In the genomic region with DNA sequence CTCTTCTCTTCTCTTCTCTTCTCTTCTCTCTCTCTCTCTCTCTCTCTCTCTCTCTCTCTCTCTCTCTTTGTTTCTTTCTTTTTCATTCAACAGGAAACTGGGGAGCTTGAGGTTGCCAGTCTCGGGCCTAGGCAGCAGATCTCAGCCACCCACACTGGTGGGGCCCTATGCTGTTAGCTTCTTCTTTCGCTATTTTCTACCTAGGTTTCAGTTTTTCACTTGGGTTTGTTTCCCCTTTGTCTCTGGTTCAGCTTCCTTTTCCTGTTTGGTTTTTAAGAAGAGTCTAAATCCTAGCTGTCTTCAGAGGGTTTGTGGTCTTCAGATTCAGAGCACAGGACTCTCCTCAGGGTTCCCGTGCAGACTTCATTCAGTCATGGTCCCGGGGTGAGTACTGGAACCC, we compare ENCODE assay signal across 14 mouse cellular contexts.
DNase-seq lines count a peak whose midpoint lies in the region; ATAC-seq and TF ChIP-seq lines count a peak whose summit lies in the region.
"Had no signal": no experiment of that assay in that cellular context is flagged by ENCODE, and none has a peak within 500 bp of the region (broad histone marks: within the 10 kb centered on the region; RNA-seq: fewer than 3 reads in every experiment).

No protein-coding gene starts in this region.

- peaks cover 21% of the 10 kb centered on the region for H3K4me1 ChIP-seq in small intestine, adult 2 months (ENCODE audit: control insufficient read depth, insufficient read depth, insufficient read length, low read length)
- no peaks in the 10 kb centered on the region for H3K4me1 ChIP-seq in midbrain, embryonic 11.5 days (ENCODE audit: control insufficient read depth, insufficient read depth, low read length)
- H3K4me1 ChIP-seq: embryonic facial prominence, embryonic 10.5 days; forebrain, embryonic 13.5 days; neural tube, embryonic 12.5 days had no signal

- H3K9me3 ChIP-seq in midbrain, embryonic 11.5 days (ENCODE audit: control insufficient read depth, low read length), result no peaks in the 10 kb centered on the region
- H3K9me3 ChIP-seq: embryonic facial prominence, embryonic 10.5 days; forebrain, embryonic 13.5 days; heart, embryonic 13.5 days; hindbrain, embryonic 15.5 days; neural tube, embryonic 12.5 days had no signal

- 84% methylated on average over 4 of the region's 4 CpGs for WGBS in small intestine, adult 2 months
- WGBS in midbrain, embryonic 11.5 days, result 91% methylated on average over 4 of the region's 4 CpGs

- H3K9ac ChIP-seq in midbrain, embryonic 11.5 days (ENCODE audit: low read length), result no peak overlapping the region
- H3K9ac ChIP-seq: forebrain, embryonic 13.5 days; heart, embryonic 13.5 days; hindbrain, embryonic 15.5 days; neural tube, embryonic 12.5 days had no signal

- H3K4me3 ChIP-seq in small intestine, adult 2 months (ENCODE audit: low read depth, low read length), result peak overlapping the region; percentile 29
- H3K4me3 ChIP-seq in left cerebral cortex, adult 2 months, result no peak overlapping the region
- H3K4me3 ChIP-seq in midbrain, embryonic 11.5 days (ENCODE audit: low read depth, low read length), result no peak overlapping the region
- H3K4me3 ChIP-seq: embryonic facial prominence, embryonic 10.5 days; forebrain, embryonic 13.5 days; heart, embryonic 13.5 days; hindbrain, embryonic 15.5 days; neural tube, embryonic 12.5 days had no signal

- no peak overlapping the region for H3K4me2 ChIP-seq in midbrain, embryonic 11.5 days
- H3K4me2 ChIP-seq: forebrain, embryonic 13.5 days; heart, embryonic 13.5 days; hindbrain, embryonic 15.5 days; neural tube, embryonic 12.5 days had no signal

- no peaks in the 10 kb centered on the region for H3K36me3 ChIP-seq in small intestine, adult 2 months (ENCODE audit: control insufficient read depth, insufficient read depth, low read length)
- no peaks in the 10 kb centered on the region; the same call in 1 of the 2 replicates for H3K36me3 ChIP-seq in midbrain, embryonic 11.5 days (ENCODE audit: control insufficient read depth, insufficient read depth, low read length)
- H3K36me3 ChIP-seq: hindbrain, embryonic 15.5 days had no signal

- H3K27me3 ChIP-seq in small intestine, adult 2 months (ENCODE audit: control insufficient read depth, insufficient read depth, low read length), result no peaks in the 10 kb centered on the region
- no peaks in the 10 kb centered on the region for H3K27me3 ChIP-seq in midbrain, embryonic 11.5 days (ENCODE audit: control insufficient read depth, insufficient read depth, low read length)
- H3K27me3 ChIP-seq: forebrain, embryonic 13.5 days; heart, embryonic 13.5 days; hindbrain, embryonic 15.5 days; neural tube, embryonic 12.5 days had no signal

- TF ChIP-seq CTCF in small intestine, adult 2 months (IDR thresholded peaks at IDR 0.05; ENCODE audit: extremely low read depth, insufficient read length, insufficient replicate concordance, low read depth, low read length), result no peak
- no peak for TF ChIP-seq CTCF in left cerebral cortex, adult 2 months (IDR thresholded peaks at IDR 0.05)

- TF ChIP-seq POLR2A in small intestine, adult 2 months (IDR thresholded peaks at IDR 0.05; ENCODE audit: low read depth, low read length), result no peak

- H3K27ac ChIP-seq in small intestine, adult 2 months (ENCODE audit: insufficient read depth, low read depth, low read length), result peak overlapping the region; percentile 74
- H3K27ac ChIP-seq in left cerebral cortex, adult 2 months, result no peak overlapping the region
- H3K27ac ChIP-seq in midbrain, embryonic 11.5 days (ENCODE audit: low read depth, low read length), result no peak overlapping the region
- H3K27ac ChIP-seq: embryonic facial prominence, embryonic 10.5 days; forebrain, embryonic 13.5 days; hindbrain, embryonic 15.5 days; neural tube, embryonic 12.5 days had no signal

- intact Hi-C loops in left cerebral cortex, adult 2 months (cut with DNase I), result no loop called here

- peak; percentile 46 to 55 for DNase-seq in B cell, adult 2 months
- peak; percentile 84 for DNase-seq in CD4-positive helper T cell, adult 2 months (ENCODE audit: low read depth, low spot score)
- DNase-seq in induced T-regulatory cell, adult 2 months (ENCODE audit: low read depth), result peak; percentile 80
- DNase-seq in left cerebral cortex, adult 2 months (ENCODE audit: extremely low spot score in 1 of 2, low spot score in 2 of 2), result no peak
- no peak for DNase-seq in midbrain, embryonic 11.5 days (ENCODE audit: low spot score, missing footprints)
- no peak for DNase-seq in kidney, postnatal 4 days
- DNase-seq: gastrocnemius, postnatal 10 days; kidney, postnatal 25 days had no signal

- ATAC-seq in midbrain, embryonic 11.5 days (ENCODE audit: low FRiP score), result no peak
- ATAC-seq: forebrain, embryonic 13.5 days had no signal

Comparison
In these comparisons a context has a peak if more than half of its experiments do, and no peak if none do; other contexts are left out.
1. DNase-seq: peak in B cell, adult 2 months (2 of 2), CD4-positive helper T cell, adult 2 months (single experiment) and induced T-regulatory cell, adult 2 months (single experiment); none in left cerebral cortex, adult 2 months (0 of 2), midbrain, embryonic 11.5 days (single experiment) and kidney, postnatal 4 days (0 of 2).